Mouse (Mus musculus): ENCODE measurements around the gene Ptpdc1.

DNA sequence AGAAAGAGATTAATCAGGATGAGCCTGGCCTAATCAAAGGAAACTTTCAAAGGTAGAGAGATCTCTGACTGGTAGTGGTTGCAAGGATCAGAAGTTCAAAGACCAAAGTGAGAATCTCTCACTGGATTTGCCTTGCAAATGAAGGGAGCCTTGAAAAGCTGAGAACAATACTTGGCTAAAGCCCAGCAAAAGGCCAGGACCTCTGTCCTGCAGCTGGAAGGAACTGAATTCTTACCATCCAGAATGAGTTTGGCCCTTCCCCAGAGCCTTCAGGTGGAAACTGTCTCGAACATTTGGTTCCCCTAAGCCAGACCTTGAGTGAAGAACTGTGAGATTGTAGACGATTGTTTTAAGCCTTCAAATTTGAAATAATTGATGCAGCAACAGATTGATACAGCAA lies 12.2 kb upstream of the Ptpdc1 start:
- TF ChIP-seq POLR2A (IDR thresholded peaks at IDR 0.05; ENCODE audit: insufficient read depth, low read depth, low read length) = no peak
- TF ChIP-seq CTCF (IDR thresholded peaks at IDR 0.05) = no peak
- no peak for TF ChIP-seq EP300 (IDR thresholded peaks at IDR 0.05; ENCODE audit: insufficient read depth, low read depth, low read length)

Data from heart, adult 2 months (tissue).